Mouse (Mus musculus) cerebellum, postnatal 10 days (tissue): ENCODE measurements around the gene Kank1.
A peak's percentile ranks its signal among the peaks of the same experiment; 100 is the strongest.

Experiments
- DNase-seq, 2 experiments: peaks; one replicate each; pipeline ENCODE4 v3.0.0; 2021; ENCODE audit warnings: mixed read lengths in 2 of 2

Gene Kank1

GRCm38 (mm10) chr19:25315458-25315889, 78.7 kb downstream of the Kank1 start:
- peak; percentile 30 to 51 for DNase-seq

- no peak for DNase-seq
Observed at GRCm38 (mm10) chr19:25315993-25316392, 79.2 kb downstream of the Kank1 start.

GRCm38 (mm10) chr19:25324265-25324664, 87.5 kb downstream of the Kank1 start:
- peak; percentile 64 to 74 for DNase-seq

- peak in 1 of 2 experiments; percentile 41 for DNase-seq
Observed at GRCm38 (mm10) chr19:25325113-25326001, 88.6 kb downstream of the Kank1 start.

- no peak for DNase-seq
Observed at GRCm38 (mm10) chr19:25326002-25326300, 89.2 kb downstream of the Kank1 start.

- no peak for DNase-seq
Observed at GRCm38 (mm10) chr19:25327633-25328032, 90.9 kb downstream of the Kank1 start.

- DNase-seq, result peak; percentile 72 to 82
Observed at GRCm38 (mm10) chr19:25334360-25334759, 97.6 kb downstream of the Kank1 start.

GRCm38 (mm10) chr19:25336731-25337130, 100.0 kb downstream of the Kank1 start:
- no peak for DNase-seq

GRCm38 (mm10) chr19:25340630-25341620, 104.2 kb downstream of the Kank1 start:
- peak; percentile 66 to 79 for DNase-seq

- DNase-seq, result no peak
Observed at GRCm38 (mm10) chr19:25342026-25342425, 105.3 kb downstream of the Kank1 start.

GRCm38 (mm10) chr19:25343657-25344322, 107.0 kb downstream of the Kank1 start:
- peak; percentile 76 to 78 for DNase-seq

- DNase-seq, result peak; percentile 54 to 68
Observed at GRCm38 (mm10) chr19:25344371-25344770, 107.6 kb downstream of the Kank1 start.

GRCm38 (mm10) chr19:25345972-25346371, 109.2 kb downstream of the Kank1 start:
- DNase-seq, result no peak

- DNase-seq, result no peak
Observed at GRCm38 (mm10) chr19:25347515-25347914, 110.7 kb downstream of the Kank1 start.

- DNase-seq, result peak in 1 of 2 experiments; percentile 36
Observed at GRCm38 (mm10) chr19:25351257-25351955, 114.6 kb downstream of the Kank1 start.

GRCm38 (mm10) chr19:25357094-25357493, 120.3 kb downstream of the Kank1 start:
- DNase-seq, result no peak

GRCm38 (mm10) chr19:25358486-25359120, 121.8 kb downstream of the Kank1 start:
- peak; percentile 52 to 56 for DNase-seq

GRCm38 (mm10) chr19:25360571-25361029, 123.8 kb downstream of the Kank1 start:
- DNase-seq, result no peak

GRCm38 (mm10) chr19:25361956-25362355, 125.2 kb downstream of the Kank1 start:
- DNase-seq, result no peak

- no peak for DNase-seq
Observed at GRCm38 (mm10) chr19:25365698-25366097, 128.9 kb downstream of the Kank1 start.

- DNase-seq, result no peak
Observed at GRCm38 (mm10) chr19:25366620-25367019, 129.8 kb downstream of the Kank1 start.
